Mouse (Mus musculus): ENCODE measurements around the gene Ak5.

GRCm38 (mm10) chr3:152559295-152559694, 108.9 kb downstream of the Ak5 start:
- TF ChIP-seq EP300 (IDR thresholded peaks at IDR 0.05; ENCODE audit: low read depth) (no peak), CTCF (IDR thresholded peaks at IDR 0.05; ENCODE audit: low read depth) (no peak)

All from heart, postnatal 0 days (tissue).